Mouse (Mus musculus) lung, postnatal 0 days (tissue): Measurements from ENCODE around the gene Pibf1.

Source experiments
- CTCF ChIP-seq: IDR thresholded peaks from 2 replicates; pipeline ENCODE4 v1.5.1; 2016; ENCODE audit warnings: antibody characterized with exemption, mild to moderate bottlenecking
- EP300 ChIP-seq: IDR thresholded peaks from 2 replicates; pipeline ENCODE4 v1.6.1; 2016; ENCODE audit warnings: antibody characterized with exemption, mild to moderate bottlenecking, control low read depth

DNA sequence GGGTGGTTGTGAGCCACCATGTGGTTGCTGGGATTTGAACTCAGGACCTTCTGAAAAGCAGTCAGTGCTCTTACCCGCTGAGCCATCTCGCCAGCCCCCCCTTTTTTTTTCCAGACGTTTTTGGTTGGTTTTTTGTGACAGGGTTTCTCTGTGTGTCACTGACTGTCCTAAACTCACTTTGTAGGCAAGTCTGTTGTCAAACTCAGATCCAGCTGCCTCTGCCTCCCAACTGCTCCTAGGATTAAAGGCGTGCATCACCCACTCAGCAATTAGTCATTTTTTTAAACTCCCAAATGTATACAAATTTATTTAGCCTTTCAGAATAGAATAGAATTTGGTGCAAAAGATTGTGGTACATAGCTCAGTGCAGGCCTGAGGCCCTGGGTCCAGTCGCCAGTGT is 111.2 kb downstream of the Pibf1 start:
- no peak for TF ChIP-seq CTCF
- no peak for TF ChIP-seq EP300
